Mouse (Mus musculus): ENCODE data around the gene Gm12569. TPM values are rescaled to one million over a fixed set of nuclear protein-coding genes. Genes with fewer than 3 reads are reported as not detected.
A peak's percentile ranks its signal among the peaks of the same experiment; 100 is the strongest.

Gene Gm12569
- total RNA-seq (2022), result not detected

DNA sequence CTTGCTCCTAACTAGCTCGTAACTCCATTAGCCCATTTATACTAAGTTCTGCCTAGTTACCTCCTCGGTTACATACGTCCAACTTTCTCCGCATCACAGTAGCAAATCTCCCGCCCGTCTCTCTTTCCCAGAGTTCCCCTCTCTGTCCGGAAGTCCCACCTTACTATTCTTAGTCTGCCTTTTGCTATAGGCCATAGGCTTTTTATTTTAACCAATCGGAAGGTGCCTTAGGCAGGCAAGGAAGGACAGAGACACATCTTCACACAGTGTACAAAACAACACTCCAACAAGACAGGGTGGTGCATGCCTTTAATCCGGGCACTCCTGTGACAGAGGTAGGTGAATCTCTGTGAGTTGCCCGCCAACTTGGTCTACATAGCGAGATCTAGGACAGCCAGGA is at the start of gene Gm12569:
Gene Gm12569, plus strand, starts transcription at position 166 of the 400 bp plus-strand sequence.
- no peak for DNase-seq (ENCODE audit: low spot score in 2 of 2)

- DNase-seq (ENCODE audit: low spot score in 2 of 2), result no peak
Measured at GRCm38 (mm10) chr11:51202726-51203125, 17.5 kb upstream of the Gm12569 start.

DNA sequence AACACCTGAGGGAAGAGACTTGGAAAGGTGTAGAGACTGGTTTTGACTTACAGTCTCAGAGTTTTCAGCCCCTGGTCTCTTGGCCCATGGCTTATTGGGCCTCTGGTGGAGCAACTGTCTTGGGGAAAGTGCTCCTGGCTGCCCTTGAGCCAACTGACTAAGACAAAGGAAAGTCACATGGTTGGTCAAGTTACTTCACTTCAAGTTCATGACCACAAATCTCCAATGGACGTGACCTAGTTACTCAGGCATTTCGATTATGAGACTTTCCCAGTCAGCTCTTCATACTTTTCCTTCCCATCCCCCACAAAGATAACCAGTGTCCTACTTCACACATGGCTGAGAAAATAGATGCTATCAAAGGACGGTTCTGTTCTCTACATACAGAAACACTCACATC is 12.5 kb upstream of the Gm12569 start:
- no peak for DNase-seq (ENCODE audit: low spot score in 2 of 2)

- no peak for DNase-seq (ENCODE audit: low spot score in 2 of 2)
Measured at GRCm38 (mm10) chr11:51211426-51211825, 8.8 kb upstream of the Gm12569 start.

DNA sequence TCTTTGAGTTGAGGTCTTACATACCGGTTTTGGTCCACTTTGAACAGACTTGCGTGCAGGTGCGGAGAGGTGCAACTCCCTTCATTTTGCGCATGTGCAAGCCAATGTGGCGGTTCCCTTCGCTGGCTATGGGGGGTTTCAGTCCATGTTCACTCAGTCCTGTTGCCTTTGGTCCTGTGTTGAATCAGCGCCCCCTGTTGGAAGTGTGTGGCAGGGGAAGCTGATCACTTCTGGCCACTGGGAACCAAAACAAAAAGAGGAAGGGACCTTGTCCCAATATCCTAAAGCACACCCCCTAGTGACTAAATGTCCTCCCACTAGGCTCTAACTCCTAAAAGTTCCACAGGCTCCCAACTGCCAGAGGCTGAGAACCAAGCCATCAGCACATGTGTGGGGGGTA is 6.3 kb upstream of the Gm12569 start:
- no peak for DNase-seq (ENCODE audit: low spot score in 2 of 2)

DNA sequence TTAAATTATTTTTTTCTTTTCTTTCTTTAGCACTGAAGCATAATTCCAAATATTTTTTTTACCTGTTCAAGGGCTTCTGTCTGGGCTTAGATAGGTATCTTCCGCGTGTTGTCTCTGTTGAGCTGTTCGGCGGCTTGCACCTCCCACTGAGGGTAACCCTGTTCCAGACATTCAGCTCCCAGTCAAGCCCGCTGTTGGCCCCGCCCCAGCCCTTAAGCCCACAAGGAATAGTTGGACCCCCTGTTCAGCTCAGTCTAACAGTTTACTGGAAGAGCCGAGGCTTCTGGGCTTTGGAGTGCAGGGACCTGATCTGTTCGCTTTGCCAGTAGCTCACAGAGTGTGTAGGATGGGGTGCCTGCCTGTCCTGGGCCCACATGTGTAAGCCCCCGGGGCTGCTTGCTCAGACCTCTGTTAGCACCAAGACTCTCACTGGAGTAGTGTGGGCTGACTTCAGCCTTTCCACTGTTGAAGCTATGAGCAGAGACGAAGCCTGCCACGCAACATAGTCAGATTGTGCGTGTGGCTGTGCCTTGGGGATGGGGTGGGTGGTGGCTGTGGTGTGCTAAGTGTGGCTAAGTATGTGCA is 785 bp upstream of the Gm12569 start:
- DNase-seq (ENCODE audit: low spot score in 2 of 2), result no peak

DNA sequence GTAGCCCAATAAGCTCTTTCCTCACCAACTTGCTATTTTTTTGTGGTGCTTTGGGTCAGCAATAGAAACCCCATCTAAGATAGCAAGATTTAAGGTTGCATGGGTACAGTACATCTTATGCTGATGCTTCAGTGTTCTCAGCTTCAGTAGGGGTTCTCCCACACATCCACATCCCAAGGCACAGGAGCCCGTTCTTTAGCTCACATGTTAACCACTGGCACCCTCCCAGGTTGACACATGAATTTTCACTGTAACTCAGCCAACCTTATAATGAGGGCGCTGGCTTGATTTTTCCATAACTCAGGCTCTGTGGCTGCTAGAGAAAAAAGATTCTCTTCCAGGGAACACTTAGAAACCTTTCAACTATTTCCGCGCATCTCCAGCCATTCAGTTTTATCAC is 6.8 kb downstream of the Gm12569 start:
- DNase-seq (ENCODE audit: low spot score in 2 of 2), result no peak

GRCm38 (mm10) chr11:51234626-51235025 is 14.4 kb downstream of the Gm12569 start:
- no peak for DNase-seq (ENCODE audit: low spot score in 2 of 2)

- no peak for DNase-seq (ENCODE audit: low spot score in 2 of 2)
Measured at GRCm38 (mm10) chr11:51242897-51243296, 22.6 kb downstream of the Gm12569 start.

DNA sequence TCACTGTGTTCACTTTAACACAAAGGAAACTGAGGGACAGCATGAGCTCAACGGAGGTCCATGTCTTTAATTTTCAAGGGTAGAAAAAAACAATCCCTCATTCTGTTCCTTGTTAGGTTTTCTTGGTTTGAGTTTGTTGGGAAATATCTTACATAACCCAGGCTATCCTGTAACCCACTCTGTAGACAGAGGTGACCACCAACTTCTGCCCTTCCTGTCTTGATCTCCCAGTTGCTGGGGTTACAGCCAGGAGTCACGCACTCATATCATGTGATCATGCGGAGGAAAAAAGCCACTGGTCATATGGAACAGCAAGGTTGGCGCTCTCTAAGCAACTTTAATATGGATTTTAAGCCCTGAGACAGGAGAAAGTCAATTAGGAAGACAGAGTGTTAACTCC is 36.7 kb downstream of the Gm12569 start:
- no peak for DNase-seq (ENCODE audit: low spot score in 2 of 2)

- DNase-seq (ENCODE audit: low spot score in 2 of 2), result no peak
Measured at GRCm38 (mm10) chr11:51261680-51262219, 41.5 kb downstream of the Gm12569 start, which contains the start of gene Clk4. Clk4 (plus strand) TSS chr11:51261730.

- peak; percentile 97 to 98 for DNase-seq (ENCODE audit: low spot score in 2 of 2)
Measured at GRCm38 (mm10) chr11:51262342-51263285, 42.3 kb downstream of the Gm12569 start, which contains the start of gene BC049762. BC049762 (minus strand) TSS chr11:51263046.

DNA sequence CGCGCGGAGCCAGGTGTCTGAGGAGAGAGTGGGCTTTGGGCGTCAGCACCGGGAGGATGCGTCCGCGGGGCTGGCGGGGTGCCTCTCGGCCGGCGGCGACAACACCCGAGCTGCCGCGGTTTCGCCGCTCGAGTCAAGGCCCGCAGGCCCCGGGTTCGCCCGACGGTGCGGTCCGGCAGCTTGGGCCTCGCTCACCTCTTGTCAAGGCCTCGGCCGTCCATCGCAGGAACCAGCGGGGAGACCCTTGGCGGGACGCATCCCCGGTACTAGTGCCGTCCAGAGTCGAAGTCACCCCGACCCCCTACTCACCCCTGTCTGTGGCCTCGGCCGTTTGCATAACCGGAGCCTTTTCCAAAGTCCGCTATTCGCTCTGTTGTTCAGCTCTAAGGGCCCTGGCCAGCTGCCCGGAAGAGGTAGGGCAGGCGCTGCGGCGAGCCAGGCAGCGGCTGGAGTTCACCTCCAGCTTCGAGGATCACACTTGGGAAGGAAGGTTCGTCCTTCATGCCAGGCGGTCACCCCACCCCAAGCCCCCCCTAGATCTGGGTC is 43.1 kb downstream of the Gm12569 start:
- DNase-seq (ENCODE audit: low spot score in 2 of 2), result peak; percentile 27 to 44

DNA sequence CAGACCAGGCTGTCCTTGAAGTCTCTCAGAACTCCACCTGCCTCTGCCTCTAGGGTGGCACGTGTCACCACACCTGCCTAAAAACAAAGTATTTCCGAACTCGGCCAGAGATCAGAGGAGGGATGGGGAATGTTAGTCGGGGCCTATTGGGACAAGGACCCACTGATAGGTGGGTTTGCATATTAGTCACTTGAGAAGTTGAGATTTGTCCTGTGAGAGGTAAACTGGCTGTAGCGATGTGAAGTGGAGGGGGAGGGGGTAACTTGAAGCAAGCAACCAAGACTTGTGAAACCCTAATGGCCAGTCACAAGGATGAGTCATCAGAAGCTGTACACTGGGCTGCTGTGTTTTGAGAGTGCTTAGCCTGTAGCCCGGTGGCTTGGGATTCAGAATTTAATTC is 44.1 kb downstream of the Gm12569 start:
- DNase-seq (ENCODE audit: low spot score in 2 of 2), result peak in 1 of 2 experiments; percentile 12

GRCm38 (mm10) chr11:51265326-51265725 is 45.1 kb downstream of the Gm12569 start:
- no peak for DNase-seq (ENCODE audit: low spot score in 2 of 2)

DNA sequence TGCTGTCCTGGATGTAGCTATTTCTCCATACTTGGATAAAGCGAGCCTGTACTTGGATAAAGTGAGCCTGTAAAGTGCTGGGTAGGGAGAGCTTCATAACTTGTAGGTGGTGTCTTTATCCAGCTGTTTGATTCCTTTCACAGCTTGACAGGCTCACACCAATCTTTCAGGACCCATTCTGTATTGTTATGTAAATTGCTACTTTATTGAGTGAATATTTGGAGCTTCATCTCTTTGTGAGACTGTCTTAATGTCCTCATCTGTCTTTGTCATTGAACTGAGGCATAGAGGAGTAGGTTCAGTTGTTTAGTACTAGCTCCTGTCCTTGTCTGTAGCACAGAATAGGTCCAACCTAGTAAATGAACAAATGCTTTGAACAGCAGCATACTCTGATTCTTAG is 54.1 kb downstream of the Gm12569 start:
- no peak for DNase-seq (ENCODE audit: low spot score in 2 of 2)

Other genes with a start within 250 kb of the Gm12569 start
- not detected for gene Olfr1377, start 238.5 kb upstream of the Gm12569 start, total RNA-seq (2022)
- not detected for gene Olfr51, start 216.9 kb upstream of the Gm12569 start, total RNA-seq (2022)
- gene Olfr54, start 206.2 kb upstream of the Gm12569 start, total RNA-seq (2022), result not detected
- gene Olfr1375, start 172.4 kb upstream of the Gm12569 start, total RNA-seq (2022), result not detected
- gene Zfp354a, start 161.2 kb upstream of the Gm12569 start, total RNA-seq (2022), result 1 to 10 TPM; 3.3 to 4.7 (median 3.5) TPM
- gene Clk4, start 41.3 kb downstream of the Gm12569 start, total RNA-seq (2022), result 10 to 100 TPM; 38.9 to 51.8 (median 45.9) TPM
- gene BC049762, start 42.6 kb downstream of the Gm12569 start, total RNA-seq (2022), result not detected
- 1 to 10 TPM in 1 of 4 experiments, under 1 TPM in 3; 0.82 to 1.6 (median 0.93) TPM for gene Col23a1, start 69.4 kb downstream of the Gm12569 start, total RNA-seq (2022)